Mouse (Mus musculus) liver, postnatal 0 days (tissue): ENCODE measurements around the gene Trmt10c.

Experiments
- CTCF ChIP-seq: sonication (generic); IDR thresholded peaks from 2 replicates; pipeline ENCODE4 v1.5.1; 2016; ENCODE audit warnings: antibody characterized with exemption, low read depth
- EP300 ChIP-seq: IDR thresholded peaks from 2 replicates; pipeline ENCODE4 v1.6.1; 2016; ENCODE audit warnings: antibody characterized with exemption, low read depth, mild to moderate bottlenecking

GRCm38 (mm10) chr16:56068523-56069070 lies 31.0 kb upstream of the Trmt10c start:
- no peak for TF ChIP-seq CTCF
- TF ChIP-seq EP300 = no peak
